Mouse (Mus musculus): ENCODE measurements around the gene Trex2. TPM values are rescaled to one million over a fixed set of nuclear protein-coding genes. Genes with fewer than 3 reads are reported as not detected.

The Trex2 gene
- not detected in 2 replicates for polyA plus RNA-seq (2012; ENCODE audit: insufficient read depth, insufficient read length, missing spikeins)

GRCm38 (mm10) chrX:73435252-73435651, at the start of gene Trex2:
Gene Trex2, minus strand, starts transcription at chrX:73435344.
- TF ChIP-seq POLR2A (IDR thresholded peaks at IDR 0.05; ENCODE audit: borderline replicate concordance, low read depth, low read length) (no peak), CTCF (IDR thresholded peaks at IDR 0.05; ENCODE audit: low read depth, low read length) (no peak)
- no peak within 1 kb of the TSS for H3K27ac ChIP-seq (ENCODE audit: insufficient read depth, low read depth, low read length)
- peaks cover 9% of the 10 kb centered on the region for H3K4me1 ChIP-seq (ENCODE audit: control insufficient read depth, insufficient read depth, low read length)
- H3K4me3 ChIP-seq (ENCODE audit: insufficient read depth, low read length): no peak within 1 kb of the TSS

GRCm38 (mm10) chrX:73484870-73485269, 49.7 kb upstream of the Trex2 start:
- Histone ChIP-seq H3K4me3 (ENCODE audit: insufficient read depth, low read length) (no peak overlapping the region), H3K4me1 (ENCODE audit: control insufficient read depth, insufficient read depth, low read length) (peaks cover 2% of the 10 kb centered on the region; the same call in 1 of the 2 replicates), H3K27ac (ENCODE audit: insufficient read depth, low read depth, low read length) (no peak overlapping the region)
- TF ChIP-seq POLR2A (IDR thresholded peaks at IDR 0.05; ENCODE audit: borderline replicate concordance, low read depth, low read length): no peak
- no peak for TF ChIP-seq CTCF (IDR thresholded peaks at IDR 0.05; ENCODE audit: low read depth, low read length)

GRCm38 (mm10) chrX:73484076-73484475, 48.9 kb upstream of the Trex2 start:
- H3K4me3 ChIP-seq (ENCODE audit: insufficient read depth, low read length): no peak overlapping the region
- H3K4me1 ChIP-seq (ENCODE audit: control insufficient read depth, insufficient read depth, low read length): peaks cover 2% of the 10 kb centered on the region; the same call in 1 of the 2 replicates
- TF ChIP-seq CTCF (IDR thresholded peaks at IDR 0.05; ENCODE audit: low read depth, low read length): no peak
- TF ChIP-seq POLR2A (IDR thresholded peaks at IDR 0.05; ENCODE audit: borderline replicate concordance, low read depth, low read length): no peak
- no peak overlapping the region for H3K27ac ChIP-seq (ENCODE audit: insufficient read depth, low read depth, low read length)

DNA sequence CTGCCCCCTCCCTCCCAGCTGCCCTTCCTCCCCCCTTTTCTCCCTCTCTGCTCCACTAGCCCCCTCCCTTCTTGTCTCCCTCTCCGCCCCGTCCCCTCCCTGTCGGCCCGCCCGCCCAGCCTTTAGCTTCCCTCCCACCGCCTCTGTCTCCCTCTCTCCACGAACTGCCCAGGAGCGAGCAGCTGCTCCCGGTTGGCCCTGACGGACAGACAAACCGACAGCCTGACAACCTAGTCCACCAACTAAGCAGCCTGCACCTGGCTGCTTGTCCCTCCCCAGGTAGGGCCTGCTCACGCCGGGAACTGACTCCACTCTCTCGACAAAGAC, 48.3 kb upstream of the Trex2 start, which contains the start of gene Bgn:
Bgn (plus strand) TSS at position 119 of the 327 bp plus-strand sequence.
- no peak within 1 kb of the TSS for H3K4me3 ChIP-seq (ENCODE audit: insufficient read depth, low read length)
- no peak within 1 kb of the TSS for H3K27ac ChIP-seq (ENCODE audit: insufficient read depth, low read depth, low read length)

DNA sequence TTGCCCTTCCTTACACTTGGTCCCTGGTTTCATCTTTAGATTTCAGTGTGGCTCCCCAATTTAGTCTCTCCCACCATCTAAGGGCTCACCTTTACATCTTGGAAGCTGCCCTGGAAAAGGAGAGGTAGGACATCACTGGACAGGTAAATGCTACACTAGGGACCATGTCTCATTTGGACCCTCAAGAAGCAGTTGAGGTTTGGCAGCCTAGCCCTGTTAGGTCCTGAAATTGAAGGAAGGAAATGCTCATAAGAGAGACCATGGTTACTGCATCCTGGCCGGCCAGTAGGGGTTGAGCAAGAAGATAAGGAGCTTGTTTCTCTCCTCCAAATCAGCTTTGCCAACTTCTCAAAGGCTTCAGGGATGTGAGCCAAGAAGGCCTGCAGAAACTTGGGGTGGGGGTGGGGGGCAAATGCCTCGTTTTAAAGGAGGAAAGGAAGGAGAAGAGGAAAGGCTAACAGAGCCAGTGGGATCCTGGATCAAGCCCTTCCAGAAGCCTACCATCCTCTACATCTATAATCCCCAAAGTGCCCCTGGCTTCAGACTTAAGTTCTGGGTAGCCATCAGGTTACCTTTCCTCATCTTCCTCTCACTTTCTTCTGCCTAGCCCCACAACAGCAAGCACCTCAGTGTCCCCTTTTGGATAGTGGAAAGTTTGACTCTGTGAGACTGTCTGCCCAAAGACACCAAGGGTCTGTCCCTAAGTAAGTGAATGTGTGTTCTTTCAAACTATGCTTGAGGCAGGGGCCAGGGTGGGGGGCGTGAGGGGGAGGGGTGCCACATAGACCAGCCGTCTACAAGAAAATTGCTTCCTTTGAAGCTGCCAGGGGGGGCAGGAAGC, 47.7 kb upstream of the Trex2 start:
- Histone ChIP-seq H3K4me1 (ENCODE audit: control insufficient read depth, insufficient read depth, low read length) (peaks cover 2% of the 10 kb centered on the region; the same call in 1 of the 2 replicates), H3K27ac (ENCODE audit: insufficient read depth, low read depth, low read length) (no peak overlapping the region), H3K4me3 (ENCODE audit: insufficient read depth, low read length) (no peak overlapping the region)
- no peak for TF ChIP-seq CTCF (IDR thresholded peaks at IDR 0.05; ENCODE audit: low read depth, low read length)
- no peak for TF ChIP-seq POLR2A (IDR thresholded peaks at IDR 0.05; ENCODE audit: borderline replicate concordance, low read depth, low read length)

More for the DNA sequence above, 48.3 kb upstream of the Trex2 start, which contains the start of gene Bgn:
- H3K4me1 ChIP-seq (ENCODE audit: control insufficient read depth, insufficient read depth, low read length): peaks cover 2% of the 10 kb centered on the region; the same call in 1 of the 2 replicates
- no peak for TF ChIP-seq POLR2A (IDR thresholded peaks at IDR 0.05; ENCODE audit: borderline replicate concordance, low read depth, low read length)
- no peak for TF ChIP-seq CTCF (IDR thresholded peaks at IDR 0.05; ENCODE audit: low read depth, low read length)

- Histone ChIP-seq H3K4me1 (ENCODE audit: control insufficient read depth, insufficient read depth, low read length) (peaks cover 9% of the 10 kb centered on the region), H3K27ac (ENCODE audit: insufficient read depth, low read depth, low read length) (no peak overlapping the region), H3K4me3 (ENCODE audit: insufficient read depth, low read length) (no peak overlapping the region)
- no peak for TF ChIP-seq POLR2A (IDR thresholded peaks at IDR 0.05; ENCODE audit: borderline replicate concordance, low read depth, low read length)
- no peak for TF ChIP-seq CTCF (IDR thresholded peaks at IDR 0.05; ENCODE audit: low read depth, low read length)
These were observed 45.2 kb upstream of the Trex2 start for GRCm38 (mm10) chrX:73480334-73480733.

GRCm38 (mm10) chrX:73479656-73480055, 44.5 kb upstream of the Trex2 start:
- H3K27ac ChIP-seq (ENCODE audit: insufficient read depth, low read depth, low read length): no peak overlapping the region

DNA sequence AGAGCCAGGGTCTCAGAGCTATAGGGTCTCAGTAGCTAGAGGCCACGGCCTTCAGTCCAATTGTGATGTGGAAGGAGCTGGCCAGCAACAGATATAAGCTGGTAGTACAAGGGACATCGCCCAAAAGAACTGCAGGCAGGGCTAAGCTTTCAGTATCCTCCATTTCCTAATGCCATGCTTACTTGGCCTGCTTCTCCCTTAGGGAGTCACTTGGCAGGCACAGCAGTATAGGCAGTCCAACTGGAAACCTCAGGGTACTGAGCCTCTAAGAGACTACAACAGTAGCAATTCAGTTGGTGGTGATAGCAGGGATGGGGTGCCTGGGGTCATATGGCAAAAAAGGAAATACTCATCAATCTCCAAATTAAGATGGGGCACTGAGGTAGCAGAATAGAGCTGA, 42.4 kb upstream of the Trex2 start:
- Histone ChIP-seq H3K27ac (ENCODE audit: insufficient read depth, low read depth, low read length) (no peak overlapping the region), H3K4me3 (ENCODE audit: insufficient read depth, low read length) (no peak overlapping the region), H3K4me1 (ENCODE audit: control insufficient read depth, insufficient read depth, low read length) (peaks cover 9% of the 10 kb centered on the region)
- no peak for TF ChIP-seq POLR2A (IDR thresholded peaks at IDR 0.05; ENCODE audit: borderline replicate concordance, low read depth, low read length)
- TF ChIP-seq CTCF (IDR thresholded peaks at IDR 0.05; ENCODE audit: low read depth, low read length): no peak

More at GRCm38 (mm10) chrX:73479656-73480055, 44.5 kb upstream of the Trex2 start:
- TF ChIP-seq POLR2A (IDR thresholded peaks at IDR 0.05; ENCODE audit: borderline replicate concordance, low read depth, low read length): no peak
- no peak for TF ChIP-seq CTCF (IDR thresholded peaks at IDR 0.05; ENCODE audit: low read depth, low read length)
- peaks cover 9% of the 10 kb centered on the region for H3K4me1 ChIP-seq (ENCODE audit: control insufficient read depth, insufficient read depth, low read length)
- no peak overlapping the region for H3K4me3 ChIP-seq (ENCODE audit: insufficient read depth, low read length)

DNA sequence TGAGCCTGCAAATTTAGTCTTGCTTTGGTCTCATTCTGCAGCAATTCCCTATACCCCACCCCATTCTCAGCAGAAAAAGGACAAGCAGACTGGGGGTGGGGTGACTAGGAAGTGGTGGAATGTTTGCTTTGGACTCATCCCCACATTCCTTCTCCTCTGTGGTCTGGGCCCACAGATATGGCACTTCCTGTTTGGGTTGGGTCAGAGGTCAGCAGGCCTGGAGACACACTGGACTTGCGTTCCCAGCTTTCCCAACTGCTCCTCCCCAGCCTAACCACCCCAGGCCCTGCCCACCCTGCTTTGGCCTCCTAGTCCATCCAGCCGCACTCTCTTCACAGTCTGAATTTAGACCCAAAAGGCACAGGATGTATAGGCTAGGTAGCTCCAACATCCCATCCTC, 41.5 kb upstream of the Trex2 start:
- no peak overlapping the region for H3K27ac ChIP-seq (ENCODE audit: insufficient read depth, low read depth, low read length)
- H3K4me1 ChIP-seq (ENCODE audit: control insufficient read depth, insufficient read depth, low read length): peaks cover 9% of the 10 kb centered on the region
- H3K4me3 ChIP-seq (ENCODE audit: insufficient read depth, low read length): no peak overlapping the region
- TF ChIP-seq CTCF (IDR thresholded peaks at IDR 0.05; ENCODE audit: low read depth, low read length): no peak
- TF ChIP-seq POLR2A (IDR thresholded peaks at IDR 0.05; ENCODE audit: borderline replicate concordance, low read depth, low read length): no peak

- H3K4me1 ChIP-seq (ENCODE audit: control insufficient read depth, insufficient read depth, low read length): peaks cover 9% of the 10 kb centered on the region
- TF ChIP-seq CTCF (IDR thresholded peaks at IDR 0.05; ENCODE audit: low read depth, low read length): no peak
- no peak for TF ChIP-seq POLR2A (IDR thresholded peaks at IDR 0.05; ENCODE audit: borderline replicate concordance, low read depth, low read length)
- no peak overlapping the region for H3K4me3 ChIP-seq (ENCODE audit: insufficient read depth, low read length)
- H3K27ac ChIP-seq (ENCODE audit: insufficient read depth, low read depth, low read length): no peak overlapping the region
These were observed 40.6 kb upstream of the Trex2 start for GRCm38 (mm10) chrX:73475658-73476256.

Measured in bone marrow macrophage, adult 2 months (primary cell).